Mouse (Mus musculus): ENCODE measurements around the gene Amph. TPM values are rescaled to one million over a fixed set of nuclear protein-coding genes. Genes with fewer than 3 reads are reported as not detected.
"Not testable (repeated sequence)": the region's sequence is repeated elsewhere in the genome, so short reads cannot be mapped to it uniquely, and the experiment has no call there.

Gene Amph
- polyA plus RNA-seq (2012; fragmentation: generic; extraction: Trizol), result not detected
- long read RNA-seq, experiment 1, result 0 reads
- long read RNA-seq, experiment 2, result 0 reads

DNA sequence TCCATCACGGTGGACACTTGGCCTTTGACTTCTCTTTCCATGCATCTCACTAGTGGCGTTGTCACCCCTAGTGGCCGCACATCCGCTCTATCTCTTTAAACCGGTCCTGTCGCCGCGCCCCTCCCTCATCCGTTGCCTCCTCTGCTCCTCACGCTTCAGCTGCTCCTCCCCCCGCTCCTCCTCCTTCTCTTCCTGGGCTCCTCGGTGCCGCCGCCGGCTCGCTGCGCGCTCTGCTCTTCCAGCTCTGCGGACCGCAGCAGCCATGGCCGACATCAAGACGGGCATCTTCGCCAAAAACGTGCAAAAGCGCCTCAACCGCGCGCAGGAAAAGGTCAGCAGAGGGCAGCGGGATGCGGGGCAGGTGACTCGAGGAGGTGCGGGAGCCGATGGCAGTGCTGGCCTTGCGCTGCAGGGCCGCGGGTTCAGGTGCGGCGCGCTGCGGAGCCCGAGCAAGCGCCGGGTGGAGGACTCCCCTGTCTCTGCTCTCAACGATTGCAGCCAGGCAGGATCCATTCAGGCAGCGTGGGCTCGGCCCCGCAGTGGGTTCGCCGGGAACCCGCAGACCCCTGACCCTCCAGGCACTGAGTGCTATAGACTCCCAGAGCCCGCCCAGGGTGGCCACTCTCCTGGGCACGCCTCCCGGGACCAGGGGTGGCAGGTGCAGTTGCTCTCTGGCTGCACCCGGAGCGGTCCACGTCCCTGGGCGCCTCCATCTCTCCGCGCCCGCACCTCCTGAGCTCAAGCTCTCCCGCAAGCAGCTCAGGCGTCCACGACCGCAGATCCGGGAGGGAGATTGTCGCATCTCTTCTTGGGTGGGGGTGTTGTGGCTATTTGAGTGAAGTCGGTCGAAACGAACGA is at the start of gene Amph:
Amph (plus strand) TSS at position 35 of the 858 bp plus-strand sequence.
- TF ChIP-seq FOSL1 (IDR thresholded peaks at IDR 0.05; ENCODE audit: insufficient read depth, low read length, poor library complexity, severe bottlenecking) (no peak), MYOD1 (IDR thresholded peaks at IDR 0.05; ENCODE audit: control insufficient read depth, insufficient read length, low read depth) (no peak), CEBPB (IDR thresholded peaks at IDR 0.05; ENCODE audit: low read depth) (no peak), MAX (IDR thresholded peaks at IDR 0.05) (no peak), MYOG (IDR thresholded peaks at IDR 0.05; ENCODE audit: control insufficient read depth, extremely low read depth, insufficient read length) (no peak), USF1 (IDR thresholded peaks at IDR 0.05; ENCODE audit: low read depth) (no peak), CTCF (IDR thresholded peaks at IDR 0.05; ENCODE audit: control insufficient read depth, insufficient read depth, insufficient read length) (no peak)
- Histone ChIP-seq H3K36me3 (ENCODE audit: control insufficient read depth, insufficient read depth) (no peaks in the 10 kb centered on the region), H3ac (ENCODE audit: control insufficient read depth, insufficient read length, low read depth) (no peak within 1 kb of the TSS), H3K79me3 (ENCODE audit: low read depth) (no peaks in the 10 kb centered on the region), H3K4me3 (ENCODE audit: insufficient read depth, poor library complexity, severe bottlenecking) (no peak within 1 kb of the TSS), H3K27me3 (ENCODE audit: control insufficient read depth, insufficient read depth, insufficient read length) (peaks cover 7% of the 10 kb centered on the region), H3K79me2 (ENCODE audit: control insufficient read depth, insufficient read depth) (no peaks in the 10 kb centered on the region)

DNA sequence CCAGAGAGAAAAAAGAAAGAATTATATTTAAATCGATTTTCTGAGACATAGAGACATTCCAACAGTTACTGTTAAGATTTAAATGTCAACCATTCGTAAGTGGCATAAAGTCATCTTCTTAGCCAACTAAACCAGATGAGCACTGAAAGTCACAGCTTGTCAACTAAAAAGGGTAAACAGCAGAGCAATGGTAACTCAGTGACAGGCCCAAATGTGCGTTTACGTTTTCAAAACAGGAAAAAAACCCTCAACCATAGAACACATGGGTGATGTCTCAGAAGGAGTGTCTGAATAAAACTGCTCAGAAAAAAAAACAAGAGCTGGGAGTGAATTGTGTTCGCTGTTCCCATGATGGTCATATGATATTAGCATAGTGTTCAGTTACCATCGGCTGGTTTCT is 44.4 kb upstream of the Amph start:
- Histone ChIP-seq H3K79me2 (ENCODE audit: control insufficient read depth, insufficient read depth) (no peaks in the 10 kb centered on the region), H3K27me3 (ENCODE audit: control insufficient read depth, insufficient read depth, insufficient read length) (no peaks in the 10 kb centered on the region), H3K4me3 (ENCODE audit: insufficient read depth, poor library complexity, severe bottlenecking) (no peak overlapping the region), H3K79me3 (ENCODE audit: low read depth) (no peaks in the 10 kb centered on the region), H3K36me3 (ENCODE audit: control insufficient read depth, insufficient read depth) (no peaks in the 10 kb centered on the region), H3ac (ENCODE audit: control insufficient read depth, insufficient read length, low read depth) (no peak overlapping the region)
- no peak for TF ChIP-seq CEBPB (IDR thresholded peaks at IDR 0.05; ENCODE audit: low read depth)

DNA sequence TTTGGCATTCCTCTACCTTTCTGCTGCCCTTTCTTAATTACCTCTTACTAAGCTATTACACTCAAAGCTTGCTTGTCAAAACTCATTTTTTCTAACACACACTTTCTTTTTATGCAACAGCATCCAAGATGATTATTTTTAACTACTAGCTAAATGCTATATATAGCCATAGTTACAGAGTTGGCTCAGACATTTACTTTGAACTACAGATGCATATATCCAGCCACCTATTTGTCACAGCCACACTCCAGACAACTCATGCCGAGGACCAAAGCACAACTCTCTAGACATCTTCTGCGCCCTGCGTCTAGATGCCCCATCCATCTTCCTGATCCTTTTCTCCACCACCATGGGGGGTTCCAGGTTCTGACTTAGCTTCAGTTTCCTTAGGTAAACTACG is 33.2 kb upstream of the Amph start:
- no peak for TF ChIP-seq CTCF (IDR thresholded peaks at IDR 0.05; ENCODE audit: control insufficient read depth, insufficient read depth, insufficient read length)
- TF ChIP-seq USF1 (IDR thresholded peaks at IDR 0.05; ENCODE audit: low read depth), result no peak
- no peak for TF ChIP-seq CEBPB (IDR thresholded peaks at IDR 0.05; ENCODE audit: low read depth)
- TF ChIP-seq FOSL1 (IDR thresholded peaks at IDR 0.05; ENCODE audit: insufficient read depth, low read length, poor library complexity, severe bottlenecking), result no peak
- no peak for TF ChIP-seq MAX (IDR thresholded peaks at IDR 0.05)
- TF ChIP-seq MYOD1 (IDR thresholded peaks at IDR 0.05; ENCODE audit: control insufficient read depth, insufficient read length, low read depth), result no peak
- TF ChIP-seq MYOG (IDR thresholded peaks at IDR 0.05; ENCODE audit: control insufficient read depth, extremely low read depth, insufficient read length), result no peak
- Histone ChIP-seq H3K27me3 (ENCODE audit: control insufficient read depth, insufficient read depth, insufficient read length) (no peaks in the 10 kb centered on the region), H3K36me3 (ENCODE audit: control insufficient read depth, insufficient read depth) (no peaks in the 10 kb centered on the region), H3K79me3 (ENCODE audit: low read depth) (no peaks in the 10 kb centered on the region), H3K79me2 (ENCODE audit: control insufficient read depth, insufficient read depth) (no peaks in the 10 kb centered on the region), H3K4me3 (ENCODE audit: insufficient read depth, poor library complexity, severe bottlenecking) (no peak overlapping the region), H3ac (ENCODE audit: control insufficient read depth, insufficient read length, low read depth) (no peak overlapping the region)

DNA sequence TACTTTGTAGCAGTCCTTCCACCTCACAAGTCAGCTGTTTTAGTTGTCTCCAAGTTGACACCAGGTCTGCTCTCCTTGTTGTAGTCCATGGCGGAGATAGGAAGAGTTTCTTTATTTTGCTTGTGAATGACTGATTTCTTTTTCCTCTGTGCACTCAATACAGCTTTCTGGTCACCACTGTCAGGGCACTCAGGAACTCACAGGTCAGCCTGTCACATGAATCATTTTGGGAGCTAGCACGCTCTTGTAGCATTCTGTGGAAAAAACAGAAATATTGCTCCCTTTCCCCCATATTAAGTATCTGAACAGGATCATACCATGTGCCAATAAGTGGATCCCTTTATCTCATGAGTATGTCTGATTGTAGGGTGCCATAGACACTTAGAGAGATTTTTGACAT is 14.8 kb upstream of the Amph start:
- not testable (repeated sequence) for H3K79me3 ChIP-seq (ENCODE audit: low read depth); H3K36me3 ChIP-seq (ENCODE audit: control insufficient read depth, insufficient read depth); H3K4me3 ChIP-seq (ENCODE audit: insufficient read depth, poor library complexity, severe bottlenecking); H3K79me2 ChIP-seq (ENCODE audit: control insufficient read depth, insufficient read depth); H3K27me3 ChIP-seq (ENCODE audit: control insufficient read depth, insufficient read depth, insufficient read length); H3ac ChIP-seq (ENCODE audit: control insufficient read depth, insufficient read length, low read depth)

DNA sequence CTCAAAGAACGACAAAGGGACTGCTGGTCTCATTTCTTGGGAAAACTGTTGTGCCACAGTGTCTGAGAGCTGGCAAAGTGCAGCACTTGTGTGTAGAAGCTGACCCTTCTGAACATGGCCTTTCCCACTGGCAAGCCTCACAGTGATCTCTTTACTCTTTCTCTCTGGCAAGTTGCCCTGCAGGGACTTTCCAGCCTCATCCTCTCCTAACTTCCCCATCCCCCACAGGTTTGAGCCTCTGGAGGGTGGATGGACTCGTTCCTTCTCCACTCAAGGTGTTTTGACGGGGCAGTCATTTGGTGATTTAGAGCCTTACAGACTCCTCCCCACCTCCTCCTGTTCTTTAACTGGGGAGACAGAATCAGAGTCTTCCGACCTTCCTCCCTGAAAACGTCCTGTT is 319 bp upstream of the Amph start:
- Histone ChIP-seq H3K27me3 (ENCODE audit: control insufficient read depth, insufficient read depth, insufficient read length) (peaks cover 7% of the 10 kb centered on the region), H3K79me2 (ENCODE audit: control insufficient read depth, insufficient read depth) (no peaks in the 10 kb centered on the region), H3K4me3 (ENCODE audit: insufficient read depth, poor library complexity, severe bottlenecking) (no peak overlapping the region)

DNA sequence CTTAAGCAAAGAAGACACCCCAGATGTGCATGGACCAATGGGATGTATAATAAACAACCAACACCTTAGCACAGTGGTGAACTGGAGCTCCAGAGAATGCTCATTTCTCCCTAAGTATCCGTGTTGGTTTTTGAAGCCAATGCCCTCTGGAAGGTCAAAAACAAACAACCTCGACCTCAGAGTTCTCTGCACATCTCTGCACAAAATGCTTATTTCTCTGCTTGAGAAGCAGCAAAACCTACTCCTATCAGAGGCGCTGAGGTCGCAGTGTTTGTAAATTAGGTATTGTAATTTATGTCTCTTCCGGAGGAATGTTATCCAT is 985 bp downstream of the Amph start:
- no peak for TF ChIP-seq MYOD1 (IDR thresholded peaks at IDR 0.05; ENCODE audit: control insufficient read depth, insufficient read length, low read depth)
- TF ChIP-seq FOSL1 (IDR thresholded peaks at IDR 0.05; ENCODE audit: insufficient read depth, low read length, poor library complexity, severe bottlenecking), result no peak
- TF ChIP-seq CEBPB (IDR thresholded peaks at IDR 0.05; ENCODE audit: low read depth), result no peak
- no peak for TF ChIP-seq USF1 (IDR thresholded peaks at IDR 0.05; ENCODE audit: low read depth)
- TF ChIP-seq MYOG (IDR thresholded peaks at IDR 0.05; ENCODE audit: control insufficient read depth, extremely low read depth, insufficient read length), result no peak
- no peak for TF ChIP-seq CTCF (IDR thresholded peaks at IDR 0.05; ENCODE audit: control insufficient read depth, insufficient read depth, insufficient read length)
- TF ChIP-seq MAX (IDR thresholded peaks at IDR 0.05), result no peak
- Histone ChIP-seq H3K27me3 (ENCODE audit: control insufficient read depth, insufficient read depth, insufficient read length) (peaks cover 7% of the 10 kb centered on the region), H3K79me3 (ENCODE audit: low read depth) (no peaks in the 10 kb centered on the region)

More for the DNA sequence above, 319 bp upstream of the Amph start:
- no peak for TF ChIP-seq USF1 (IDR thresholded peaks at IDR 0.05; ENCODE audit: low read depth)
- no peak for TF ChIP-seq FOSL1 (IDR thresholded peaks at IDR 0.05; ENCODE audit: insufficient read depth, low read length, poor library complexity, severe bottlenecking)
- no peak for TF ChIP-seq MAX (IDR thresholded peaks at IDR 0.05)
- no peak for TF ChIP-seq MYOG (IDR thresholded peaks at IDR 0.05; ENCODE audit: control insufficient read depth, extremely low read depth, insufficient read length)
- no peak for TF ChIP-seq CEBPB (IDR thresholded peaks at IDR 0.05; ENCODE audit: low read depth)
- no peak for TF ChIP-seq CTCF (IDR thresholded peaks at IDR 0.05; ENCODE audit: control insufficient read depth, insufficient read depth, insufficient read length)
- TF ChIP-seq MYOD1 (IDR thresholded peaks at IDR 0.05; ENCODE audit: control insufficient read depth, insufficient read length, low read depth), result no peak
- Histone ChIP-seq H3K36me3 (ENCODE audit: control insufficient read depth, insufficient read depth) (no peaks in the 10 kb centered on the region), H3ac (ENCODE audit: control insufficient read depth, insufficient read length, low read depth) (no peak overlapping the region), H3K79me3 (ENCODE audit: low read depth) (no peaks in the 10 kb centered on the region)

More for the DNA sequence above, 985 bp downstream of the Amph start:
- Histone ChIP-seq H3ac (ENCODE audit: control insufficient read depth, insufficient read length, low read depth) (no peak overlapping the region), H3K79me2 (ENCODE audit: control insufficient read depth, insufficient read depth) (no peaks in the 10 kb centered on the region), H3K36me3 (ENCODE audit: control insufficient read depth, insufficient read depth) (no peaks in the 10 kb centered on the region), H3K4me3 (ENCODE audit: insufficient read depth, poor library complexity, severe bottlenecking) (no peak overlapping the region)
